Mouse (Mus musculus) ovary, postnatal 36 days (tissue): ENCODE measurements around the gene Wwox.

ENCODE experiments used
- DNase-seq: peaks from one replicate; pipeline ENCODE4 v3.0.0; 2022; ENCODE audit warnings: low spot score, mixed read lengths

The Wwox gene

GRCm38 (mm10) chr8:115160407-115160806, 721.0 kb downstream of the Wwox start:
- DNase-seq = no peak

GRCm38 (mm10) chr8:115161520-115161919, 722.1 kb downstream of the Wwox start:
- no peak for DNase-seq

DNA sequence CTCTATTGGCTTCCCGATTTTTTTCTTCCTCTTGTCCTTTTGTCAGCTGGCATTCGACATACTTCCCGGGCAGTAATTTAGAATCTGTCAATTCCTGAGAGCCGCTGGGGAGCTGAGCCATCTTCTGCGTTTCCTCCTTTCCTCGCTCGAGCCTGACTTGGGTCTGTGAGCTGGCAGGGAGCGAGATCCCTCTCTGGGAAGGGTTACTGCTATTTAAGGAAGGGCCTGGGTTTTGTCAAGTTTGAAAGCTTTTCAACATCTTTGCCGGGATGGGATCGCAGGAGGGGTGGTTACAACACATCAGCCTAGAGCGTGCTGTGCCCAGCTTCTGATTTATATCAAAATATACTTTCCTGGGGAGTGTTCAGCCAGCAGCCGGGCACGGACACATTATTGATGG, 725.4 kb downstream of the Wwox start:
- no peak for DNase-seq

DNA sequence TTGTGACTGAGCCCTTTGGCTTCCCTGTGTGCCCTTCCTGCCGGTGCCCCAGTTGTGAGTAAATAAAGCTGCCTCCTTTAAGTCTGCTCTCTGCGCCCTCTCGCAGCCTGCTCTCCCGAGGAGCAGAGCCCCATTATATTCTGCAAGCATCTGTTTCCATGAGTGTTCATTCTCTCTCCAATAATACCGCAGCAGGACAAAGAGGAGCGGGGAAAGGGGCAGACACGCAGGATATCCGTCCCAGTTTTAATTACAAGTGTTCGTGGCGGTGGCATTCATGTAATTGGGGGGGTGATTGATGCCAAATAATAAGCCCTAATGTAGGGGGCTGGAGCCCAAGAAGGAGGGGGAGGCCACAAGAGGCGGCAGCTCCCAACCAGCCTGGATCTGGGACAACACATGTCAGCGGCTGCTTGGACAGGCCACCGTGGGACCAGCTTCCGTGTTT, 734.2 kb downstream of the Wwox start:
- no peak for DNase-seq

DNA sequence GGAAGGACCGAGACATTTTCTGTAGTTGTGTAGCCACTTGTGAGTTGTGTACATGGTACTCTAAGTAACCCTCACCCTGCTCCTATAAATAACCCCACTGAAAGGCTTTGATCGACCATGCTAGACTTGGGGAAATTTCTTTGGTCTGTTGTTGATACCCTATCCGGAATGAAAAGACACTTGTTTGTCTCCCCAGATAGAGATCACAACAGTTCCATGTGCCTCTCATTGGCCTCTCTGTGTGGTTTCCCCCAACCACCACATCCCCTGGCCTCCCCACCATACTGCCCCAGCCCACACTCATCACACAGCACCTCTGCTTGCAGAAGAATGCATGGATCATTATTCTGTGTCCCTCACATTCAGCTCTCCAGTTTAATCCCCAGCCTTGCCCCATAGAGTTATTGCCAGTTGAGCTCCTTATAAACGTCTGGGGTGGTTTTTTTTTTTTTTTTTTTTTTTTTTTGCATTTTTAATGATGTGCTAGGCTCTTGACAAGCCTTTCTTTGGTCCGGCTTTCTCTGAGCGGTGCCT, 746.0 kb downstream of the Wwox start:
- DNase-seq = no peak

GRCm38 (mm10) chr8:115186121-115186811, 746.8 kb downstream of the Wwox start:
- DNase-seq = no peak

GRCm38 (mm10) chr8:115186882-115187281, 747.4 kb downstream of the Wwox start:
- DNase-seq = no peak

DNA sequence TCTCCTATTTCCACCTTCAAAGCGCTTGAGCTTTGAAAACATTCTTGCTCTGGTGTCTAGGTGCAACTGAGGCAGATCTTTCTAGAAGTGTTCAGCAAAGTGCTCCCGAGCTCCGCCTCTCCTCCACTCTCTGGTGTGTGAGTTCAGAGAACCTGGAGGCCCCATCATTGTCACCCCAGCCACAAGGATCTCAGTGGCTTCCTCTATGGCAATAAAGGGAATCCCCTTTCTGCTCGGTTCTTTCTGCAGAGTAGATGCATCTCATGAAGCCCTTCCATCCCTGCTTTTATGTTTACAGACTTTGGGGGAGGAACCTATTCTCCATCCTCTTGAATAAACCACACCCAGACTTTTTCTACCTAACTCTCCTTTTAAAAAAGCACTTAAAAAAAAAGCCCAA, 749.0 kb downstream of the Wwox start:
- DNase-seq = no peak

GRCm38 (mm10) chr8:115189836-115190235, 750.4 kb downstream of the Wwox start:
- no peak for DNase-seq

- no peak for DNase-seq
These were observed 754.3 kb downstream of the Wwox start for GRCm38 (mm10) chr8:115193767-115194166.

DNA sequence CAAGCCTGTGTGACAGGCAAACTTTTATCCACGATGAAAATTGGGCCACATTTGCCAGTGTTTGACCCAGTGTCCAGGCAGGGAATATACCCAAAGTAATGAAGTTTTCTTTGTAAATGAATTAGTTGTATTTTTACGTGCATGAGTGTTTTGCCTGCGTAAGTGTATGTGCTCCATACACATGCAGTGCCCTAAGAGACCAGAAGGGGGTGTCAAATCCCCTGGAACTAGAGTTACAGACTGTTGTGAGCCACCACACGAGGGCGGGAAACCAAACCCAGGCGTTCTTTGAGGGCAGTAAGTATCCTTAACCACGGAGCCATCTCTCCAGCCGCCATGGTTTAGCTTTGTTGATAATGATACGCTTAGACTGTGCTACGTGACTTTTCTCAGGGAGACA, 755.9 kb downstream of the Wwox start:
- DNase-seq = no peak

DNA sequence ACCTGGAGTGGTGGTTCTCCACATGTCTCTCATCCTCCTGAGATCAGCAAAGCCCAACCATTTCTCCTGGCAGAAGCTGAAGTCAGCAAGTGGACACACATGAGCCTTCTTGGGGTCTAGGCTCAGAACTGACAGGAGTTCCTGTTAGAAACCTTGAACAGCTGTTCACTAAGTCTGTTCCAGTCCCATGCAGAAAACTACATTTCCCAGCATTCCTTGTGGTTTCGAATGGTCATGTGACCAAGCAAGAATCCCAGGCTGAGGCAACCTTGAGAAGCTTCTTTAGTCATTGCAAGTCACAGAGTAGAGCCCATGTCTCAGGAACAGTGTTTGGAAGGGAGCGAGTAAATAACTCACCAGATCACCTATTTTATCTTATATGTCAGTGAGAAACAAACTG, 757.4 kb downstream of the Wwox start:
- DNase-seq = no peak

DNA sequence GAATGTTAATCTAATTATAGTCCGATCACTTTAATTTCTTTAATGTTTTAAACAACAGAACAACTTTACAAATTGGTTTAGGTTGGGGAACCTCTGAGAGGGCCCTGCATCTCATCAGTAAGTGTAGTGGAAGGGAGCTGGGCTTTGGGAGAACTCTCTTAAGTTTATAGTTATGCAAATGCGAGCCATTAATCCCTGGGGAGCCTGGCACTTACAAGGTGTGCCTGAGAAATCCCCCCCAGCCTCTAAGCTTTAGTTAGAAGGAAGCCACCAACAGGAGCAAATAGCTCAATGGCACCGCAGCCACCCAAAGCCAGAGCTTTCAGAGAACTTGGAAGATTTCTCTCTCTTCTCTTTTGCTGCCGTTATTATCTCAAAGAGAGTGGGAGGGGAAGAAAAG, 759.7 kb downstream of the Wwox start:
- DNase-seq = no peak

DNA sequence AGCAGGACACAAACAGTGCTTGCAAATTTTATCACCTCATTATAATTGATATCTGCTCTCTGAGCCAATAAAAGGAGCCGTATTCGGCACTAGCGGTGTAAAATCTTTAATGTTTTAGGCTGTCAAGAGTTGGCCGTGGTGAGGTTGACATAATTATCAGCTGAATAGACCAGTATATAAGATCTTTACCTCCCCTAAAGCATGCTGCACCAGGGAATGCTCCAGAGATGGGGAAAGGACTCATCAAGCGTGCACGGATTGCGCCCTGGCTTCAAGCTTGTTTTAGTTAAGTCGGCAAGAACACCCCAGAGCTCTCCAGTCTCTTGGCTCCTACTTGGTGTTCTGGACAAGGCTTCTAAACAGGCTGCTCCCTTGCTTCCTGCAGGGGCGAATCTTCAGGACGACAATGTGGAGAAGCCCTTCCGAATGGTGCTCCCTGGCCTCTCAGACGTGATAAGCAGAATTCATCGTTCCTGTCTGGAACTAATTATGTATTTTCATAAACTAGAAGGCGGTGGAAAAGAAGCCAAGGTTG, 760.2 kb downstream of the Wwox start:
- no peak for DNase-seq

- no peak for DNase-seq
These were observed 762.3 kb downstream of the Wwox start for GRCm38 (mm10) chr8:115201726-115202125.

GRCm38 (mm10) chr8:115207480-115207879, 768.0 kb downstream of the Wwox start:
- no peak for DNase-seq

DNA sequence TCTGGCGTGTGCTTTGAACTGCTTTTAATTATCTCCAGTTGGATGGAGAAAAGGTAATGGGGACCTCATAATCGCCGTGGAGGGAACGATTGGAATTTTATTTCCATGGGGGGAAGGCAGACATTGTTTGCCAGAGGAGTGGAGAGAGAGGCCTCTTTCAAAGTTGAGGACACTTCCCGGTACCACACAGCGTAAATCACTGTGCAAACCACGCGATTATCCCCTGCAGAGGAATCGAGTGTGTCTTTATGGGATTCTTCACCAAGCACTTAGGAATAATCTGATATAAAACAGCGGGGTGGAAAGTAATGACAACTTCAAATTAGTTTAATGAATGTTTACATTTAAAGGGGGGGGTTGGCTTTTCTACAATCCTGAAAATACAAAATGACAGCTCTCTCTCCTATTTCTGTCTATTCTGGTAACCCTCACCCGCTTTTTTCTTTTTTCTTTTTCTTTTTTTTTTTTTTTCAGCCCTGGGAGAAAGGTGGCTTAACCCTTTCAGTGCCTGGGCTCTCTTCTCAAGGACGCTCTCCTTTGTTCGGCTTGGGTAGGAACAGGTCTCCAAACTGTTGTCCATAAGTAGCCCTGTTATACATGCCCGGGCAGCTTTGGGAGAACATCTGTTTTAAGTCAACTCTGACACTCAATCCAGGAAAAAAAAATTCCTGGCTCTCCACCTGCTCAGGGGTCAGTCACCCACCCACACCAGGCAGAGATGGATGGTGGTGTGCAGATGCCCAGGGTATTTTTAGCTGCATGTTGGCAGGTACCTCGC, 769.1 kb downstream of the Wwox start:
- no peak for DNase-seq

- no peak for DNase-seq
These were observed 770.6 kb downstream of the Wwox start for GRCm38 (mm10) chr8:115210014-115210413.

- DNase-seq = no peak
These were observed 773.7 kb downstream of the Wwox start for GRCm38 (mm10) chr8:115213126-115213525.

DNA sequence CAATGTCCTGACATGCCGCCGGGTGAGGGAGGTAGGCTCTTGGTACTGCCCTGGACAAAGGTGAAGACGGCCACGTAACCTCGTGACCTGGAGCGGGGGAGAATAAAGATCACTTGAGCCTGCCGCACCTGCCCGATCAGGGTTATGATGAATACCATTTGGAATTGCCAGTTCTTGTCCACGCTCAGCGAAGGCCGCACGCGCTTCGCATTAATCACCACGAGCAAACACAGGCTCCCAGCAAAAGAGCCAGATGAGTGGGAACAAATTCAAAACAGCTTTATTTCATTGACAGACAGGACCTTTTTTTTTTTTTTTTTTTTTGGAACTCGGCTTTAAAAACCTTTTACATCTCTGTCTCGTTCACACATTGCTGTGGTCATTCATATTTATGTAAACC, 775.4 kb downstream of the Wwox start:
- no peak for DNase-seq

GRCm38 (mm10) chr8:115216801-115217200, 777.3 kb downstream of the Wwox start:
- DNase-seq = no peak

DNA sequence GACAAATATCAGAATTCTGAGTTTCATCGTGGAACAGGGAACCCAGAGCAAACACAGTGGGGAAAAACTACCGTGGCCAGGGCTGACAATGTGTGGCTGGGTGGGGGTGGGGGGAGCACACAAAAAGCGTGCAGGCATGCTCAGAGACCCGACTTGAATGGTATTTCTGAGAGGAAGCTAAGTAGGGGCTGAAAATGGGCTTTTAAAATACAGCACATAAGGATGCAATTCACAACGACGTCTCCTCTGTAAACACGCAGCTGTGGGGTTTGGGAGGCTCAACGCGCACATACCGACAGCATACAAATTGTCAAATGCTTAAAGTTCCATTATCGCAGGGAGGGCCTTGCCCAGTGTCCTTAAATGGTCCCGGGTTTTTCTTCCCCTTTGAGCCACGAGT, 783.1 kb downstream of the Wwox start:
- no peak for DNase-seq
